Mouse (Mus musculus): ENCODE measurements around the gene Gm6465.

Gene Gm6465

DNA sequence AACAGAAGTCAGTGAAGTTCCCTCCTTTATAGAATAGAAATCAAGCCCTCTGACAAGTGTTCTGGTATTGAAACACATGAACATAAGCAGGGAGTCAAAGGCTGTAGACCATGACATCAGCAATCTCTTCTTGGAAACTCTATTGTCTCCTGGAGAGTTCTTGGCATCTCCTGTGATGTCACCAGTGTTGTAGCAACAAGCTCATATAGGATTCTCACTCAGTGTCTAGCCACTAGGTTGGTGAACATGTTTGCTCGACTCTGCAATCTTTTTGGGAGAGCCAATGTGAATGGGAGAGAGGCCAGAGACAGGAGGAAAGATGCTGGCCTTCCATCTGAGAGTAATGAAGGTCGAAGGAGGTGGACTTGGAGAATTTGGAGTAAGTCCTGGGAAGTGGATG, at the start of gene Gm6465:
Gm6465 (plus strand) TSS at position 301 of the 400 bp plus-strand sequence.
- WGBS: 57% methylated on average over 2 of the region's 2 CpGs

DNA sequence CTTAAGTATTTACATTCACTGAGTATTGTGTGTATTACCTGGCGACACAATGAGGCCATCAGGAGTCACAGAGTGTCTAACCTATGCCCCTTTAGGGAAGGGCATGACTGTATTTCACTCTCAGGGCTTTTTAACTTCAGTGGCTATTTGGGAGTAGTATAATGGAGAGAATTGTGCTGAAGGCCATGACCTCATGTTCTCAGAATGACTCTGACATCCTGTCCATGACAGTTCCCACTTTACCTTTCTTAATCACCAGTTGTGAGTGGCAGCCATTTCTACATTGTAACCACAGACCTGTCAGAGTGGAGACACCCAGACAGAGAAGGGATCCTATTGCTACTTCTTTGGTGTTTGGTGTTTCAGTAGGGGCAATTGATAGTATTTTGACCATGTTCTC, 485 bp downstream of the Gm6465 start:
- 63% methylated on average over 1 of the region's 1 CpGs for WGBS

All from cerebral cortex, adult 2 months (tissue).